Mouse (Mus musculus) liver, adult 2 months (tissue): Measurements from ENCODE around the gene Yjefn3.

ENCODE experiments used
- CTCF ChIP-seq: fragments of 200-500 bp; IDR thresholded peaks from 2 replicates; pipeline ENCODE4 v1.5.1; 2011; ENCODE audit warnings: low read depth, low read length, control low read depth
- POLR2A ChIP-seq: fragments of 200-500 bp; IDR thresholded peaks from 2 replicates; pipeline ENCODE4 v1.6.1; 2011; ENCODE audit warnings: low read length, control low read depth; ENCODE audit not compliant: insufficient read depth; ENCODE audit errors: extremely low read depth

DNA sequence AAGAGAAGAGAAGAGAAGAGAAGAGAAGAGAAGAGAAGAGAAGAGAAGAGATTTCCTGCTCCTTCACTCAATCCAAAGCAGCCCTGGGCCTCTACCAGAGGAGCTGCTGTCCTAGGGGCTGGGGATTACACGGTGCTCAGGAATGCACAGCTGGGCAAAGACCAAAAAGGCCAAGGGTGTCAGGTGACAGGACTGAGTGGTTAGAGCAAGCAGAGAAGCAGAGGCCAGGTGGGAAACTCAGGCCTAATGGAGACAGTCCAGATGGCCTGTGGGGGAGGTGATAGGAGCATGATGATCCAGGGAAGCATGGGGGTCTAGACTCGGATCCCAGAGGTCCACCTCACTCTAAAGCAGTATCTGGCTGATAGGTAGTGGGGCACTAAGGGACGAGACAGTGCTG lies 37.1 kb upstream of the Yjefn3 start:
- TF ChIP-seq POLR2A (no peak), CTCF (no peak)
